Mouse (Mus musculus): ENCODE data around the gene Nwd1. TPM values are rescaled to one million over a fixed set of nuclear protein-coding genes. Genes with fewer than 3 reads are reported as not detected.
A peak's percentile ranks its signal among the peaks of the same experiment; 100 is the strongest.

Nwd1 gene
- polyA plus RNA-seq, 1 experiment: 1.8 TPM

GRCm38 (mm10) chr8:72722769-72723650 lies 76.5 kb downstream of the Nwd1 start, which contains the start of gene Sin3b:
TSS of gene Sin3b (plus strand) at chr8:72723285.
- Histone ChIP-seq H3K27ac (ENCODE audit: control insufficient read depth, insufficient read depth, low read depth, low read length, poor library complexity) (peak within 1 kb of the TSS; percentile 17; the same call in 1 of the 2 replicates), H3K4me1 (ENCODE audit: control insufficient read depth, insufficient read depth, low read length) (no peaks in the 10 kb centered on the region), H3K4me3 (replicated peaks; ENCODE audit: control insufficient read depth, low read depth, low read length) (peak within 1 kb of the TSS; percentile 91)
- TF ChIP-seq CTCF (IDR thresholded peaks at IDR 0.05; ENCODE audit: control insufficient read depth, insufficient read depth, low read length) (no peak), POLR2A (IDR thresholded peaks at IDR 0.05; ENCODE audit: borderline replicate concordance, control insufficient read depth, low read depth, low read length) (peak; percentile 86; the same call in 1 of the 2 replicates)
- WGBS: 14% methylated on average over 56 of the region's 56 CpGs

DNA sequence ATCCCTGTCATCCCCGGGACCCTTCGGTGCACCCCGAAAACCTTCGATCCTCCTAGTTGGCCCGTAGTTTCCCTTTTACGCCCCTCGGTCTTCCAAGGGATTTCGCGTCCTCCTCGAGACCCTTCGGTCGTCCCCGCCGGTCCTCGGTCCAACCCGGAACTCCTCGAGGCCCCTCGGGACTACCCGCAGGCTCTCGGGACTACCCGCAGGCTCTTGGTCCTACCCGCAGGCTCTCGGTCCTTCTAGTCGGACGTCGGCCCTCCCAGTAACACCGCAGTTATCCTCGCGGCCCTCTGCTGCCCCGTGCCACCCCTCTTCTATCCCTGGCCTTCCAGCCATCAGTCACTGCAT lies 77.1 kb downstream of the Nwd1 start:
- Histone ChIP-seq H3K4me1 (ENCODE audit: control insufficient read depth, insufficient read depth, low read length) (no peaks in the 10 kb centered on the region), H3K4me3 (replicated peaks; ENCODE audit: control insufficient read depth, low read depth, low read length) (peak overlapping the region; percentile 91), H3K27ac (ENCODE audit: control insufficient read depth, insufficient read depth, low read depth, low read length, poor library complexity) (0 out of 2 replicates have a peak overlapping the region, but pooled peaks have one; percentile 17)
- 1% methylated on average over 30 of the region's 30 CpGs for WGBS
- TF ChIP-seq POLR2A (IDR thresholded peaks at IDR 0.05; ENCODE audit: borderline replicate concordance, control insufficient read depth, low read depth, low read length) (no peak), CTCF (IDR thresholded peaks at IDR 0.05; ENCODE audit: control insufficient read depth, insufficient read depth, low read length) (no peak)

- Histone ChIP-seq H3K4me3 (replicated peaks; ENCODE audit: control insufficient read depth, low read depth, low read length) (no peak overlapping the region), H3K27ac (ENCODE audit: control insufficient read depth, insufficient read depth, low read depth, low read length, poor library complexity) (no peak overlapping the region), H3K4me1 (ENCODE audit: control insufficient read depth, insufficient read depth, low read length) (no peaks in the 10 kb centered on the region)
- no peak for TF ChIP-seq POLR2A (IDR thresholded peaks at IDR 0.05; ENCODE audit: borderline replicate concordance, control insufficient read depth, low read depth, low read length)
- TF ChIP-seq CTCF (IDR thresholded peaks at IDR 0.05; ENCODE audit: control insufficient read depth, insufficient read depth, low read length): no peak
- WGBS: 79% methylated on average over 1 of the region's 1 CpGs
Measured at GRCm38 (mm10) chr8:72728636-72729035, 82.1 kb downstream of the Nwd1 start.

- WGBS: 69% methylated on average over 5 of the region's 5 CpGs
- TF ChIP-seq CTCF (IDR thresholded peaks at IDR 0.05; ENCODE audit: control insufficient read depth, insufficient read depth, low read length) (no peak), POLR2A (IDR thresholded peaks at IDR 0.05; ENCODE audit: borderline replicate concordance, control insufficient read depth, low read depth, low read length) (no peak)
- no peak overlapping the region for H3K4me3 ChIP-seq (replicated peaks; ENCODE audit: control insufficient read depth, low read depth, low read length)
- no peaks in the 10 kb centered on the region for H3K4me1 ChIP-seq (ENCODE audit: control insufficient read depth, insufficient read depth, low read length)
- no peak overlapping the region for H3K27ac ChIP-seq (ENCODE audit: control insufficient read depth, insufficient read depth, low read depth, low read length, poor library complexity)
Measured at GRCm38 (mm10) chr8:72735001-72735400, 88.5 kb downstream of the Nwd1 start.

DNA sequence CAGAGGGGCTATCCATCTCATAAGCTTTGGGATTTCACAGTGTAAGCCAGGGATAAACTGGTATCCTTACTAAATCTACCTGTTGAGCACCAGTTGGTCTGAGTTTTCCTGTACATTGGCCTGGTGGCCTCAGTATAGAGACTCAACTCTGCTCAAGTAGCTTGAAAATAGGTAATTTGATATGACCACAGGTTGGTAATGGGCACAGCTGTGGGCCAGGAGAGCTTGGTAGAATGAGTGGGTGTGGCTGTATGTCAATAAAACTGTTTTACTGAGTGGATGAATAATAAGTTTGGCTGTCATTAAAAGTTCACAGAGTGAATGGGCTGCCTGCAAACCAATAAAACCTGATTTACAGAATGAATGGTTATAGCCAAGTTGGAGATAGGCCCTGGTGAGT lies 90.4 kb downstream of the Nwd1 start:
- TF ChIP-seq CTCF (IDR thresholded peaks at IDR 0.05; ENCODE audit: control insufficient read depth, insufficient read depth, low read length) (no peak), POLR2A (IDR thresholded peaks at IDR 0.05; ENCODE audit: borderline replicate concordance, control insufficient read depth, low read depth, low read length) (no peak)
- H3K4me1 ChIP-seq (ENCODE audit: control insufficient read depth, insufficient read depth, low read length): no peaks in the 10 kb centered on the region
- H3K4me3 ChIP-seq (replicated peaks; ENCODE audit: control insufficient read depth, low read depth, low read length): no peak overlapping the region
- no peak overlapping the region for H3K27ac ChIP-seq (ENCODE audit: control insufficient read depth, insufficient read depth, low read depth, low read length, poor library complexity)

DNA sequence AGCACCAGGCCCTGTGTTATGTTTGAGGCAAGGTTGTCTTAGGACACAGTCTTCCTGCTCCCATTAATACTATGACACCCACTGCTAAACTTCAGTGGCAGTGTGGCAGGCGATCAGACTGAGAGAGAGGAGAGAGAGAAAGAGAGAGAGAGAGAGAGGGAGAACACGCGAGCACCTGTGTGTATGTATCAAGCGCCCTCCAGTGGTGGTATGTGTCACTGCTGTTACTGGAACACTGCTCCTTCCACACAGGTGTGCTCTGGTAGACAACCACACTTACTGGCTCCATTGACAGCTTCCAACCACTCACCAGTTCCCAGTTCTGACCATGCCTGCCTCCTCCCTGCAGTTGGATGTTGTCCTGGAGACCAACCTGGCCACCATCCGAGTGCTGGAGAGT lies 99.5 kb downstream of the Nwd1 start:
- TF ChIP-seq POLR2A (IDR thresholded peaks at IDR 0.05; ENCODE audit: borderline replicate concordance, control insufficient read depth, low read depth, low read length) (no peak), CTCF (IDR thresholded peaks at IDR 0.05; ENCODE audit: control insufficient read depth, insufficient read depth, low read length) (peak; percentile 79)
- WGBS: 34% methylated on average over 5 of the region's 5 CpGs
- no peak overlapping the region for H3K27ac ChIP-seq (ENCODE audit: control insufficient read depth, insufficient read depth, low read depth, low read length, poor library complexity)
- peaks cover 5% of the 10 kb centered on the region for H3K4me1 ChIP-seq (ENCODE audit: control insufficient read depth, insufficient read depth, low read length)
- no peak overlapping the region for H3K4me3 ChIP-seq (replicated peaks; ENCODE audit: control insufficient read depth, low read depth, low read length)

DNA sequence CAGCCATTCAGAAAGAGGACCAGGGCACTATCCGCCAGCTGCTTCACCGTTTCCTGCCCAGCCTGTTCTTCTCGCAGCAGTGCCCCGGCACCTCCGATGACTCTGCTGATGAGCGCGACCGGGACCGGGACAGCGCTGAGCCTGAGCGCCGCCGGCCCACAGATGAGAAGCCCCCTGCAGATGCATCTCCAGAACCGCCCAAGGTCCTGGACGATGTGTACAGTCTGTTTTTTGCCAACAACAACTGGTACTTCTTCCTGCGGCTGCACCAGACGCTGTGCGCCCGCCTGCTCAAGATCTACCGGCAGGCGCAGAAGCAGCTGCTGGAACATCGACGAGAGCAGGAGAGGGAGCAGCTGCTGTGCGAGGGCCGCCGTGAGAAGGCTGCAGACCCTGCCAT lies 103.3 kb downstream of the Nwd1 start:
- 93% methylated on average over 26 of the region's 26 CpGs for WGBS
- no peak overlapping the region for H3K27ac ChIP-seq (ENCODE audit: control insufficient read depth, insufficient read depth, low read depth, low read length, poor library complexity)
- peaks cover 5% of the 10 kb centered on the region for H3K4me1 ChIP-seq (ENCODE audit: control insufficient read depth, insufficient read depth, low read length)
- H3K4me3 ChIP-seq (replicated peaks; ENCODE audit: control insufficient read depth, low read depth, low read length): no peak overlapping the region
- TF ChIP-seq POLR2A (IDR thresholded peaks at IDR 0.05; ENCODE audit: borderline replicate concordance, control insufficient read depth, low read depth, low read length) (no peak), CTCF (IDR thresholded peaks at IDR 0.05; ENCODE audit: control insufficient read depth, insufficient read depth, low read length) (no peak)

GRCm38 (mm10) chr8:72750266-72750665 lies 103.8 kb downstream of the Nwd1 start:
- TF ChIP-seq POLR2A (IDR thresholded peaks at IDR 0.05; ENCODE audit: borderline replicate concordance, control insufficient read depth, low read depth, low read length): no peak
- TF ChIP-seq CTCF (IDR thresholded peaks at IDR 0.05; ENCODE audit: control insufficient read depth, insufficient read depth, low read length): no peak
- WGBS: 91% methylated on average over 6 of the region's 6 CpGs
- Histone ChIP-seq H3K4me3 (replicated peaks; ENCODE audit: control insufficient read depth, low read depth, low read length) (no peak overlapping the region), H3K4me1 (ENCODE audit: control insufficient read depth, insufficient read depth, low read length) (peaks cover 5% of the 10 kb centered on the region), H3K27ac (ENCODE audit: control insufficient read depth, insufficient read depth, low read depth, low read length, poor library complexity) (no peak overlapping the region)
